Mouse (Mus musculus) heart, postnatal 10 days (tissue): Measurements from ENCODE around the gene Rnase13. TPM values are rescaled to one million over a fixed set of nuclear protein-coding genes. Genes with fewer than 3 reads are reported as not detected.
"Not testable (repeated sequence)": the region's sequence is repeated elsewhere in the genome, so short reads cannot be mapped to it uniquely, and the experiment has no call there.

ENCODE experiments used
- DNase-seq, 2 experiments: peaks; one replicate each; pipeline ENCODE4 v3.0.0; 2021
- intact Hi-C: fragments of 180-260 bp; cut with DNase I; formaldehyde crosslinking; loops from one replicate; pipeline ENCODE4 v1.15.1; 2025
- total RNA-seq, 2 experiments: library from RNA; stranded (reverse); gene quantifications; 2 replicates each; pipeline ENCODE4 v1.2.3; 2021

Rnase13 gene
- not detected for total RNA-seq

- no peak for DNase-seq
- intact Hi-C loops: no loop called here
Measured at GRCm38 (mm10) chr14:51922571-51922865, at the start of gene Rnase13. Gene Rnase13 (minus strand): TSS chr14:51922773.

- intact Hi-C loops: no loop called here
Measured at GRCm38 (mm10) chr14:51967400-51967799, 44.8 kb upstream of the Rnase13 start.

GRCm38 (mm10) chr14:51960316-51960715 lies 37.7 kb upstream of the Rnase13 start:
- intact Hi-C loops: no loop called here
- DNase-seq: no peak

More at GRCm38 (mm10) chr14:51967400-51967799, 44.8 kb upstream of the Rnase13 start:
- DNase-seq: no peak

GRCm38 (mm10) chr14:51943336-51943735 lies 20.8 kb upstream of the Rnase13 start:
- DNase-seq: no peak
- intact Hi-C loops: no loop called here

GRCm38 (mm10) chr14:51942236-51942635 lies 19.7 kb upstream of the Rnase13 start:
- intact Hi-C loops: no loop called here
- no peak for DNase-seq

- intact Hi-C loops: no loop called here
- no peak for DNase-seq
Measured at GRCm38 (mm10) chr14:51941577-51941976, 19.0 kb upstream of the Rnase13 start.

- DNase-seq: peak; percentile 19 to 36
- intact Hi-C loops: no loop called here
Measured at GRCm38 (mm10) chr14:51940944-51941560, 18.5 kb upstream of the Rnase13 start.

- DNase-seq: no peak
- intact Hi-C loops: loop anchor here (10.0 kb wide), 1 partner anchor 54 kb away; the partner anchor contains the start of gene Mettl17
Measured at GRCm38 (mm10) chr14:51939005-51939404, 16.4 kb upstream of the Rnase13 start.

GRCm38 (mm10) chr14:51932092-51933020 lies 9.8 kb upstream of the Rnase13 start:
- intact Hi-C loops: loop anchor here (5.0 to 10.0 kb wide), 2 partner anchors 48 to 50 kb away; partner anchors contain the start of genes Arhgef40 and Mettl17
- no peak for DNase-seq

GRCm38 (mm10) chr14:51930824-51931223 lies 8.3 kb upstream of the Rnase13 start:
- intact Hi-C loops: loop anchor here (5.0 to 10.0 kb wide), 2 partner anchors 46 to 51 kb away; partner anchors contain the start of genes Arhgef40 and Mettl17
- DNase-seq: peak; percentile 82 to 84

GRCm38 (mm10) chr14:51929968-51930367 lies 7.4 kb upstream of the Rnase13 start:
- no peak for DNase-seq
- intact Hi-C loops: loop anchor here (1.0 to 10.0 kb wide), 4 partner anchors 17 to 52 kb away; partner anchors contain the start of genes Arhgef40 and Mettl17

GRCm38 (mm10) chr14:51929309-51929943 lies 6.9 kb upstream of the Rnase13 start:
- DNase-seq: peak; percentile 85
- intact Hi-C loops: loop anchor here (1.0 to 2.0 kb wide), 2 partner anchors 17 to 26 kb away; no protein-coding TSS in a partner anchor

- DNase-seq, intact Hi-C loops: not testable (repeated sequence)
Measured at GRCm38 (mm10) chr14:51926930-51927329, 4.4 kb upstream of the Rnase13 start.

GRCm38 (mm10) chr14:51923492-51923891 lies 919 bp upstream of the Rnase13 start:
- intact Hi-C loops: no loop called here
- DNase-seq: no peak

- intact Hi-C loops: no loop called here
- no peak for DNase-seq
Measured at GRCm38 (mm10) chr14:51922910-51923309, 337 bp upstream of the Rnase13 start.

- intact Hi-C loops: no loop called here
- peak; percentile 79 to 83 for DNase-seq
Measured at GRCm38 (mm10) chr14:51921759-51922570, 608 bp downstream of the Rnase13 start.

GRCm38 (mm10) chr14:51918966-51919365 lies 3.6 kb downstream of the Rnase13 start:
- DNase-seq: no peak
- intact Hi-C loops: no loop called here

GRCm38 (mm10) chr14:51918125-51918524 lies 4.4 kb downstream of the Rnase13 start, which contains the start of gene Tppp2:
Gene Tppp2 (plus strand): TSS chr14:51918425.
- no peak for DNase-seq
- intact Hi-C loops: no loop called here

- intact Hi-C loops: no loop called here
- no peak for DNase-seq
Measured at GRCm38 (mm10) chr14:51916539-51916938, 6.0 kb downstream of the Rnase13 start.

GRCm38 (mm10) chr14:51915030-51915429 lies 7.5 kb downstream of the Rnase13 start:
- intact Hi-C loops: no loop called here
- DNase-seq: peak; percentile 56 to 64
